Mouse (Mus musculus) cerebellum, adult 8-10 months (tissue): ENCODE results near the gene Panx2.

Experiments used
- DNase-seq: peaks from one replicate; pipeline ENCODE4 v3.0.0; 2022

The Panx2 gene

GRCm38 (mm10) chr15:89075478-89076147 is 16.1 kb downstream of the Panx2 start:
- DNase-seq: peak; percentile 85

DNA sequence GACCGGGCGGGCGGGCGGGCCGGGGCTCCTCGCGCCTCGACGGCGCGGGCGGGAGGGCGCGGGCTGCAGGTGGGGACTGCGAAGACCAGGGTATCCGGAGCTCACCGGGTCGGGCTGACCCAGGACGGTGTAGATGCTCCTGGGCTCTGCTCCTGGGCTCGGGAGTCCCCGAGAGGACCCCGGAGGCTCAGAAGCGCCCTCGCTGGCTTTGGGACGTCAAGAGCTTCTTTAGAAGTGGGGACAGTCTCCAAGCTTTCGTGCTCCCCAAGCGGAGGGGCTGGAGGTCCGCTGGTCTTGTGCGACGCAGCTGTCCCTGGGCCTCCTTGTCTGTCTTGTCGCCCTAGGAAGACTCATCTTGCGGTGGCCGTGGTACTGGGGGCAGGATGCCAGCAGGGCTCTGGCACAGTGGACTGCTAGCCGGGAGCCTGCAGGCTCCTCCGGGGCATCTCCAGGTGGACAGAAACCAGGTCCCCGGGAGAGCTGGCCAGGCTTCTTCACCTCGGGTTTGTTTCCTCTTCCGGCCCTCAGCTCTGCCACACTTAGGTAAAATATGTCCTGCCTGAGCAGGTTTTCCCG is 16.7 kb downstream of the Panx2 start:
- DNase-seq: peak; percentile 79

DNA sequence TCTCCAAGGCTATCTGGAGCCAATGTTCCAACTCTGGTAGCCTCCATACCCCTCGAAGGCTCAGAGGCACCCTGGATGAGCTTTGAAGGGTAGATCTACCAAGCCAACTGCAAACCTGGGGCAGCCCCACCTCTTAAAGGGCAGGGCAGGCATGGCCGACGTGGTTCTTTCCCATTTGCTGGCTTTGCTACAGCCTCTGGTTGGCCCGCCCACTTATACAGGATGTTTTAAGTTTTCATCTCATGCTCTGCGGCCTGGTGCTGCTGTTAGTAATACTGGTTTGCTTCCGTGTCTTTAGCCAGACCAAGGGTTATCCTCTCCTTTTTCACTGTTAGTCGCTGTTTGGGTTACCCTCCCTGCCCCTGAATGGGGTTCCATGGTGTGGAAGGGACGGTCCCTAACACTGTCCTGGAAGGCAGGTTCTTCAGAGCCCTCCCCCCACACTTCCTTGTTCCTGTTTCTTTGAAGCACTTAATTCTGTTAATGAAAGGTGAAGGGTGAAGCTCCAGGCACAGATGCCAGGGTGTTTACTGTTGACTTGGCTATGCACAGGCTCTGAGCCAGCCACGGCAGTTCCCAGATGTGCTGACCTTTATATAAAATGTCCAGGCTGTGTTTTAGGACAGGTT is 18.8 kb downstream of the Panx2 start:
- no peak for DNase-seq

GRCm38 (mm10) chr15:89083906-89084305 is 24.4 kb downstream of the Panx2 start:
- no peak for DNase-seq

- no peak for DNase-seq
These were observed 25.3 kb downstream of the Panx2 start for GRCm38 (mm10) chr15:89084826-89085225.

DNA sequence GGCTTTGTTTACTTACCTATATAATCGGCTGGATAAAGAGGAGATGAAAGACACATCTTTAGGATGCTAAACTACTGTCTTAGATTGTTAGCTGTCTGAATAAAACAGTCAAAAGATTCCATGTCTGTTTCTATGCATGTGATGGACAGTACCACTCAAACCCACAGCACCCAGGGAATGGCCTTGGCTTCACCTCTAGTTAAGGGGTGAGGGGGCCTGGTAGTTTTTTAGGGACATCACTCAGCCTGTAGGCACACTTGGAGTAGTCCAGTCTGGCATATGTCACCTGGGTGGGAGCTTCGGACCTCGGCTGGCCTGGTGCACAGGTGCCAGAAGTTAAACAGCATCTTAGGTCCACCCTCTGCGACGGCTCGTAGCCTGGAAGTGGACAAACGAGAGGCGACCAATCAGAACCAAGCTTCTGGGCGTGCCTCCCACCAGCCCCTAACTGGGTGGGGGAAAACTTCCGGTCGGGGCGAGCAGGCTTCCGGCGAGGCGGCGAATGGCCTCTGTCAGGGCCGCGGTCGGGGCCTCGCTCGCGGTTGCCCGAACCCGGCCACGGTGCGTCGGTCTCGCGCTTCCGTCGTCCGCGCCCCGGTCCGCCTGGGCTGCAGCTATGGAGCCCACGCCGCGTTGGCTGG is 29.2 kb downstream of the Panx2 start, which contains the start of gene Selenoo:
Gene Selenoo (plus strand): TSS at position 478 of the 641 bp plus-strand sequence.
- peak; percentile 90 for DNase-seq

- no peak for DNase-seq
These were observed 29.9 kb downstream of the Panx2 start for GRCm38 (mm10) chr15:89089248-89090051.

DNA sequence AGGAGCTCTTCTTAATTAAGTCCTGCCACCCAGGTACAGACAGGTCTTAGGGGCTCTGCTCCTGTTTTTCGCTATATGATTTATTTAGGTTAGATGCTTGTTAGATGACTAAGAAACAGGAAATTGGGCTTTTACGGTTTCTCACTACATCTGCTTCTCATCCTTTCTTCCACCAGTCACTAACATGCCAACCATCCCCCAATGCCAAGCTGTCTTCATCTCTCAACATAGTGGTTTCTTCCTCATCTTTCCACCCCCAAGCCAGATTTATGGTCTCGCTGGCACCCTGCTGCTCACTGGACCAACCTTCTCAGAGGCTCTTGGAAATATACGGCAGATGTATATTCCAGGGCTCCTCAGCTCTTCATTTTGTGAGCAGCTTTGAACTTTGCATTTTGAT is 31.1 kb downstream of the Panx2 start:
- no peak for DNase-seq

DNA sequence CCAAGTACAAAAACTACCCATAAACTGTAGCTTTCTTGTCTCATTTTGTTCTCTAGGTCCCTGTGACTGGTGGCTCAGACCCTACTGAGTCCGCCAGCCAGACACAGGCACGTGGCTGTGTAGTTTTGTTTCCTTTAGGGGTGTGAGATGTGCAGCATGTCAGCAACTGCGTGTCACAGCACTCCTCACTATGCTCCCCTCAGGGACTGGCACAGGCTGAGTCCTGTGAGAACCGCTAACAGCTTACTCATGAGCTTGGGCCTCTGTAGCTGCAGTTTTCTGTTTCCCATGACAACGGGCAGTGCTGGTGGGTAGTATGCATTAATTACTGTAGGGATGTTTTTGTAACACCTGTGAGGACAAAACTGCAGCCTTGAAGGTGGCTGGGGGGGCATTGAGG is 32.6 kb downstream of the Panx2 start:
- no peak for DNase-seq

DNA sequence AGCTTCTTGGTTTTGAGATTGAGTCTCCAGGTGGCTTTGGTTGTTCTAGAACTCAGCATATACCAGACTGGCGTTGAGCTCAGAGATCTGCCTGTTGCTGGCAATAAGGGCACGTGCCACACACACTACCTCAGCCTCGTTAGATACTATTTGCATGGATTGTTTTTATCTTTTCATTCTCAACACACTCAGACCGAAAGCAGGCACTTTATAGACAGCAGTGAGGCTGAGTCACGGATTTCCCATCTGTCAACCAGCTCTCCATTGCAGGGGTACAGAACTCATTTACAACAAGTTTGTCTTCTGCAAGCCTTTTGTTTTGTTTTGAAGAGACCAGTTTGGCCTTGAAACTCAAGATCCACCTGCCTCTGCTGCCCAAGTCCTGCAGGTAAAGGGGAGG is 37.9 kb downstream of the Panx2 start:
- DNase-seq: no peak

DNA sequence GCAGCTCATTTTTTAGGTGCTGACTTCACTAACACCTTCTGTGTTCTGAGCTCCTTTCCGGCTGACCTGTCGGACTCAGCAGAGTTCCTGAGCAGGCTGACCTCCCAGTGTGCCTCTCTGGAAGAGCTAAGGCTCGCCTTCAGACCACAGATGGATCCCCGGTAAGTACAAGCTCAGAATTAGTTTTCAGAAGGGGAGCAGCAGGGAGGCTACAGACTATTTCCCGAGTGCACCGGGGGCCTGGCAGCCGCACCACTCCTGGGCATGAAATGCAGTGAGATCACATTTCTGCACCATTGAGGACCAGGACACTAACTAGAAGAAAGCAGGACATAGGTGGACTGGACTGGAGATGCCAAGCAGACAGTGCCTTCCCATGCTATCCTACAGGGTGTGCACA is 39.1 kb downstream of the Panx2 start:
- peak; percentile 71 for DNase-seq

GRCm38 (mm10) chr15:89100823-89101222 is 41.3 kb downstream of the Panx2 start:
- no peak for DNase-seq

DNA sequence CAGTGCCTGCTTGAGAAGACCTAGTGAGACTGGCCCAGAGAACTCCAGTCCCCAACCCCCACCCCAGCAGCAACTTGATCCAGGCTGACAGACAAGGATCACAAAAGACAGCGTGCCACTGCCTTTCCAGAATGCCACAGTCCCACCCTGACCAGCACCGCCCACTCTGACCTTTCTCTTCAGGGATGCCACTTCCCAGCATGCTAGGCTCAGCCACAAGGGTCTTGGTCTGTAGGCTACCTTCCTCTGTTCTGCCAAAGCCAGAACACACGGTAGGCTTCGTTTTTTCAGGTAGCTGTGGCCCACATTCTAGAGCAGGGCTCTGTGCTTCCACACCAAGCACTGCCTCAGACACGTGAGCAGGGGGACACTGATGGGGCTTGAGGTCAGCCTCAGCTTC is 43.1 kb downstream of the Panx2 start:
- DNase-seq: no peak

GRCm38 (mm10) chr15:89103921-89104320 is 44.4 kb downstream of the Panx2 start:
- DNase-seq: peak; percentile 74

DNA sequence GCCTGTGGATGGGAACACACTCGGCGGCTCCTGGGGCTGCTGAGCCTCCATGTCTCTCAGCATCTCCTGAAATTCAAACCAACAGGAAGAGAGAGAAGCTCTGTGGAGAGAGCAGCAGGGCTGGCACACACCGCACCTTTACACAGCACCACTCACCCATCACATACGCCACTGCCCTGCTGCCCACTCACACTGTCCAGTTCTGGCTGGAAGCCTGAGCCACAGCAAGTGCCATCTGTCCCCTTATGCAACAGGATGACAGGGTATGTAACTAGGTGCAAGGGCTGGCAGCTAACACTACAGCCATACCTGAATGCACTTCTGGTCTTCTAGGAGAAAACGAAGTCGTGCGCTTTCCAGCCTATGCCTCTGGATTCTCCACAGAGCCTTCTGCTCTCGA is 44.9 kb downstream of the Panx2 start:
- DNase-seq: peak; percentile 94

GRCm38 (mm10) chr15:89106073-89106472 is 46.5 kb downstream of the Panx2 start:
- DNase-seq: peak; percentile 81

- DNase-seq: no peak
These were observed 47.4 kb downstream of the Panx2 start for GRCm38 (mm10) chr15:89106976-89107375.

DNA sequence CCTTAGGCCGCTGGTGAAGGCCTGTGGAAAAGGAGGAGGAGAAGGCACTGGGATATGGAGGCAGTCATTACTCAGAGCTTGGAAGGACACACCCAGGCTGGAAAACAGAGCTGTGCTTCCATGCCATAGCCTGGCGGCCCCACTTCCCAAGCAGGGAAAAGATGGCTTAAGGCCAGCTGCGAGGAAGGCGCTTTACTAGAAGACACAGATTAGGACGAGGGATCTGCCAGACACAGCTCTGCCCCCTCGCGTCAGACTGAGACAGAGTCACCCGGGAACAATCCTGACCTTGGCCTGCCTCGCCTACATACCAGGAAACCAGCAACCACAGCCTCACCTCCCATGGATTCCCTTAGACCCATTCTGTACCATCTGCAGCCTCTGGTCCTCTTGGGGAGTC is 50.6 kb downstream of the Panx2 start:
- no peak for DNase-seq

GRCm38 (mm10) chr15:89118007-89118406 is 58.5 kb downstream of the Panx2 start:
- DNase-seq: no peak

DNA sequence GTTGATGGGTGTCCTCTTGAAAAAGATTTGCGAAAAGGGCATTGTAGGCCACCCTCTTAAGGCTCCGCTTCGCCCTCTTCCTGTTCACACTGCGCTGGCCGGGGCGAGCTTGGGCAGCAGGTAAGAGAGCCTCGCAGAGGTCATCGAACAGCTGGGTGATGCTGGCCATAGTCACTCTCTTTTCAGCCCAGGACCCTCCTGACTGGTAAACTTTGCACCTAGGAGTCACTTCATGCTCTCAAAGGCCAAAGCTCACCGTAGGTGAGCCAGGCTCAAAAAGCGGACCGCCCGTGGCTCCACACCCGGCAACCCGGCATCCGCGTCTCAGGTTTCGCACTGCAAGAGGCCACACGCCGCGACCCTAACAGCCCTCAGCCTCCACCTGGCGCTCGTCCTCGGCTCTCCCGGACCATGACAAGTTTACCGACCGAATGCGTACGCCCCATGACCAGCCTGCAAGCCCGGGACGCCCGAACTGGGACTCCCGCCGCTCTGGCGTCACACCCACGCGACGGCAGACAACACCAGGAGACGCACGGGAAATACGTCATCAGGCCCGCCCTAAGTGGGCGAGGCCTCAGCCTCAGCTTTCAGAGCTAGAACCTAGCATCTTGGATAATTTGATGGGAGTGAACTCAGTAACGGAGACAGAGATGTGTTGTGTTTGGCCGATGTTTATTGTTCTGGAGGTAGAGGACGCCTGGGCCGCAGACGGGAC is 63.3 kb downstream of the Panx2 start, which contains the start of gene Tubgcp6:
Gene Tubgcp6 (minus strand): TSS at position 464 of the 718 bp plus-strand sequence.
- peak; percentile 95 for DNase-seq
